Mouse (Mus musculus) cortical plate, adult 2 months (tissue): ENCODE measurements around the gene Grid2.

Experiments
- CTCF ChIP-seq: fragments of 200-500 bp; IDR thresholded peaks from 2 replicates; pipeline ENCODE4 v1.5.1; 2011; ENCODE audit warnings: mild to moderate bottlenecking, control low read depth, low read length; ENCODE audit not compliant: insufficient read depth; ENCODE audit errors: extremely low read depth
- POLR2A ChIP-seq: fragments of 200-500 bp; IDR thresholded peaks from 2 replicates; pipeline ENCODE4 v1.6.1; 2011; ENCODE audit warnings: mild to moderate bottlenecking, low read length, control low read depth; ENCODE audit not compliant: insufficient read depth; ENCODE audit errors: extremely low read depth

DNA sequence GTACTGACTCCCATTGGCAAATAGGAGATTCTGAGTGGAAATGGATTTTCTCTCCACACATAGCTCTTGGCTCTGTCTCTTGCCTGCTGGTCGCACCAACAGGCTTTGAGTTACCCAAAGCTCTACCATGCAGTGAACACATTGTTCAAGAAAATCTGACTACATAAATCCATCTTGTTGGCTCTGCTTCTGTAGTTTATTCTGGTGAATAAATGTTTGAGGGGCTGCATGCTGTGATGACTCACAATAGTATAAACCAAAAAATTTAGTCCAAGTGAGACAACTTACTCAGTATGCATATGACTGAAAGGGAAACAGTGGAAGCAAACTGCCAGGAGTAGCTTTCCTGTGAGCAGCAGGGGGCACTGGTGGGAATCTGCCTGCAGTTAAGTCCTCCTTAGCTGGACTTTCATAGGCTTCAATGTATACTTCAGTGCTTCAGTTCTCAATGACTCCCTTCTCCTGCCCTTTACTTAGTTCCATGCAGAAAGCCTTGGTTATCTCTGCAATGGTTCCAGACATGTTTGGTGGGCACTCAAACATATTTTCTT is 125.5 kb downstream of the Grid2 start:
- no peak for TF ChIP-seq CTCF
- TF ChIP-seq POLR2A, result no peak
